Comparison of ENCODE assay signal across 8 mouse cellular contexts in the genomic region with DNA sequence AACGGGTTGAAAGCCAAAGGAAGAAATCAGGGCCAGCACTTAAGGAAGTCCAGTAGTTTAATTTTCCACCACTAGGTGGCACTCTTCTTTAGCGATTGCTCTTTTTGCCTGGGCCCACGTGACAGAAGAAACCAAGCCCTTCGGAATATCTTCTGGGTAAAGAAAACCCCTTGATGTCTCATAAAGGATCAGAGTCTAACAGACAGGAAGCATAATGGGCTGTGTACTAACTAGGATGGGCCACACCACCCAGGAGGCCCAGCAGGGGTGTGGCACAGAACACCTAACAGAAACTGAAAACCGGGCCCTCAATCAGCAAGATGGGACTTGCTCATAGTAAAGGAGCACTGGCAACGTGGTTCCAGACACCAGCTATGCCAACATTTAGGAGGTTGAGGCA. TPM values are rescaled to one million over a fixed set of nuclear protein-coding genes. Genes with fewer than 3 reads are reported as not detected.
DNase-seq lines count a peak whose midpoint lies in the region; ATAC-seq and TF ChIP-seq lines count a peak whose summit lies in the region.

No protein-coding gene starts in this region.

- H3K4me3 ChIP-seq in heart, embryonic 14.5 days (ENCODE audit: control insufficient read depth in 1 of 2, insufficient read depth in 1 of 2, low read depth in 1 of 2, low read length in 2 of 2) = no peak overlapping the region
- H3K4me3 ChIP-seq in liver, embryonic 14.5 days (ENCODE audit: insufficient read depth in 1 of 2, low read depth in 2 of 2, low read length in 2 of 2) = no peak overlapping the region
- H3K4me3 ChIP-seq in neural tube, embryonic 12.5 days = no peak overlapping the region

- H3K4me2 ChIP-seq in heart, embryonic 14.5 days (ENCODE audit: low read length) = no peak overlapping the region
- peak overlapping the region; percentile 36 for H3K4me2 ChIP-seq in liver, embryonic 14.5 days (ENCODE audit: low read depth)
- H3K4me2 ChIP-seq in neural tube, embryonic 12.5 days (replicated peaks) = 0 out of 2 replicates have a peak overlapping the region, but pooled peaks have one; percentile 26

- TF ChIP-seq CTCF in liver, embryonic 14.5 days (IDR thresholded peaks at IDR 0.05; ENCODE audit: low read depth) = peak; percentile 80

- H3K9ac ChIP-seq in heart, embryonic 14.5 days (ENCODE audit: low read length) = peak overlapping the region; percentile 45; the same call in 1 of the 2 replicates
- H3K9ac ChIP-seq in liver, embryonic 14.5 days (replicated peaks) = 0 out of 2 replicates have a peak overlapping the region, but pooled peaks have one; percentile 6
- no peak overlapping the region for H3K9ac ChIP-seq in neural tube, embryonic 12.5 days

- no peak for TF ChIP-seq EP300 in liver, embryonic 14.5 days (IDR thresholded peaks at IDR 0.05; ENCODE audit: low read depth)

- H3K27ac ChIP-seq in heart, embryonic 14.5 days (replicated peaks in 1 of 2; ENCODE audit: control insufficient read depth in 1 of 2, insufficient read depth in 1 of 2, low read depth in 2 of 2, low read length in 2 of 2) = peak overlapping the region in 1 of 2 experiments; percentile 0; a peak in 1 of 4 replicates
- no peak overlapping the region for H3K27ac ChIP-seq in liver, embryonic 14.5 days
- H3K27ac ChIP-seq in neural tube, embryonic 12.5 days = no peak overlapping the region

- peak; percentile 90 for DNase-seq in CD4-positive, CD25-positive, alpha-beta regulatory T cell, adult 2 months (ENCODE audit: low read depth, low spot score)
- peak; percentile 70 for DNase-seq in R1 (ENCODE audit: low read depth, low spot score)
- DNase-seq in embryo, embryonic 11 days = peak; percentile 92
- peak; percentile 72 for DNase-seq in kidney, postnatal 14 days
- peak; percentile 28 to 61 (median 48) for DNase-seq in liver, embryonic 14.5 days (ENCODE audit: low read depth in 3 of 3, low spot score in 3 of 3)
- DNase-seq in urinary bladder, postnatal 14 days (ENCODE audit: low spot score) = peak; percentile 65

- ATAC-seq in heart, embryonic 14.5 days (ENCODE audit: insufficient number of reproducible peaks, insufficient read depth, low FRiP score, low read depth) = peak; percentile 32; the same call in 1 of the 2 replicates
- 0 out of 2 replicates have a peak, but pooled peaks have one; percentile 15 for ATAC-seq in liver, embryonic 14.5 days (ENCODE audit: insufficient read depth)
- ATAC-seq in neural tube, embryonic 12.5 days (ENCODE audit: low FRiP score, low read depth) = peak; percentile 45; the same call in 1 of the 2 replicates

- no peaks in the 10 kb centered on the region for H3K9me3 ChIP-seq in heart, embryonic 14.5 days (ENCODE audit: control insufficient read depth, low read length)
- no peaks in the 10 kb centered on the region for H3K9me3 ChIP-seq in liver, embryonic 14.5 days (ENCODE audit: control insufficient read depth, low read length)
- H3K9me3 ChIP-seq in neural tube, embryonic 12.5 days = no peaks in the 10 kb centered on the region

- 23% methylated on average over 6 of the region's 6 CpGs for WGBS in heart, embryonic 14.5 days
- 20% methylated on average over 6 of the region's 6 CpGs for WGBS in liver, embryonic 14.5 days (ENCODE audit: insufficient replicate concordance)
- WGBS in neural tube, embryonic 12.5 days = 35% methylated on average over 6 of the region's 6 CpGs

- no peaks in the 10 kb centered on the region for H3K27me3 ChIP-seq in heart, embryonic 14.5 days (ENCODE audit: control insufficient read depth, insufficient read depth, low read length)
- no peaks in the 10 kb centered on the region for H3K27me3 ChIP-seq in liver, embryonic 14.5 days (ENCODE audit: control insufficient read depth, insufficient read depth, low read length)
- H3K27me3 ChIP-seq in neural tube, embryonic 12.5 days (replicated peaks) = no peaks in the 10 kb centered on the region

- peaks cover 78% of the 10 kb centered on the region for H3K36me3 ChIP-seq in heart, embryonic 14.5 days (ENCODE audit: control insufficient read depth, insufficient read depth, low read length)
- H3K36me3 ChIP-seq in liver, embryonic 14.5 days (replicated peaks; ENCODE audit: control insufficient read depth, insufficient read depth, low read depth) = no peaks in the 10 kb centered on the region
- H3K36me3 ChIP-seq in neural tube, embryonic 12.5 days = peaks cover 19% of the 10 kb centered on the region; the same call in 1 of the 2 replicates

- 0 out of 4 replicates have a peak, but pooled peaks cover 0 to 3% of the 10 kb centered on the region in 2 experiments for H3K4me1 ChIP-seq in heart, embryonic 14.5 days (ENCODE audit: control insufficient read depth in 2 of 2, insufficient read depth in 2 of 2, low read length in 2 of 2)
- H3K4me1 ChIP-seq in liver, embryonic 14.5 days (replicated peaks; ENCODE audit: control insufficient read depth in 2 of 2, insufficient read depth in 2 of 2, low read length in 1 of 2) = no peaks in the 10 kb centered on the region; a peak in 1 of 4 replicates
- H3K4me1 ChIP-seq in neural tube, embryonic 12.5 days = no peaks in the 10 kb centered on the region

RNA-seq across cellular contexts. Expression of gene Hk2, which starts 34.0 kb away (rescaled TPM):
- 31.0 and 38.0 TPM in 2 replicates for polyA plus RNA-seq in heart, embryonic 14.5 days (2014; fragmentation: Nextera tagmentation; extraction: Ambion mirVana)
- polyA plus RNA-seq in liver, embryonic 14.5 days (2012; rRNA removed) = 2.4 and 3.2 TPM in 2 replicates
- polyA plus RNA-seq in liver, embryonic 14.5 days (2014; fragmentation: Nextera tagmentation; extraction: Ambion mirVana) = 2.5 and 5.6 TPM in 2 replicates
- polyA plus RNA-seq in neural tube, embryonic 12.5 days (2016; fragmentation: Nextera tagmentation; extraction: Ambion mirVana) = 8.1 and 10.3 TPM in 2 replicates

RNA-seq across cellular contexts. Expression of gene Pole4, which starts 35.1 kb away (rescaled TPM):
- polyA plus RNA-seq in heart, embryonic 14.5 days (2014; fragmentation: Nextera tagmentation; extraction: Ambion mirVana) = 86.6 and 97.1 TPM in 2 replicates
- 11.9 and 15.3 TPM in 2 replicates for polyA plus RNA-seq in liver, embryonic 14.5 days (2012; rRNA removed)
- 53.5 and 56.6 TPM in 2 replicates for polyA plus RNA-seq in liver, embryonic 14.5 days (2014; fragmentation: Nextera tagmentation; extraction: Ambion mirVana)
- polyA plus RNA-seq in neural tube, embryonic 12.5 days (2016; fragmentation: Nextera tagmentation; extraction: Ambion mirVana) = 102 and 106 TPM in 2 replicates
